8 mouse cellular contexts compared by ENCODE assay signal in genomic region chr1:39649691-39650434, GRCm38 (mm10). TPM values are rescaled to one million over a fixed set of nuclear protein-coding genes. Genes with fewer than 3 reads are reported as not detected.
DNase-seq lines count a peak whose midpoint lies in the region; ATAC-seq lines count a peak whose summit lies in the region.

No protein-coding gene starts in this region.

- ATAC-seq in neural tube, embryonic 13.5 days (ENCODE audit: low read depth): peak; percentile 46; the same call in 1 of the 2 replicates
- ATAC-seq in CD4-positive, CD25-positive, alpha-beta regulatory T cell, adult 4 months: no peak

- no peak overlapping the region for H3K27ac ChIP-seq in embryonic facial prominence, embryonic 10.5 days (replicated peaks)
- H3K27ac ChIP-seq in neural tube, embryonic 13.5 days (replicated peaks): peak overlapping the region; percentile 59

- peak overlapping the region; percentile 75 for H3K4me3 ChIP-seq in embryonic facial prominence, embryonic 10.5 days
- H3K4me3 ChIP-seq in neural tube, embryonic 13.5 days: peak overlapping the region; percentile 65

- peak overlapping the region; percentile 99 for H3K4me2 ChIP-seq in neural tube, embryonic 13.5 days

- peaks cover 22% of the 10 kb centered on the region for H3K4me1 ChIP-seq in embryonic facial prominence, embryonic 10.5 days
- H3K4me1 ChIP-seq in neural tube, embryonic 13.5 days (replicated peaks): peaks cover 34% of the 10 kb centered on the region

- peak overlapping the region; percentile 78 for H3K9ac ChIP-seq in neural tube, embryonic 13.5 days

- 20% methylated on average over 17 of the region's 17 CpGs for WGBS in embryonic facial prominence, embryonic 10.5 days
- 19% methylated on average over 17 of the region's 17 CpGs for WGBS in neural tube, embryonic 13.5 days

- peak; percentile 67 for DNase-seq in layer of hippocampus, adult 11-12 months (ENCODE audit: low spot score)
- DNase-seq in layer of hippocampus, adult 9-10 months (ENCODE audit: low spot score): no peak
- DNase-seq in embryonic facial prominence, embryonic 10.5 days (ENCODE audit: low spot score): peak; percentile 28
- DNase-seq in frontal cortex, postnatal 36 days (ENCODE audit: low spot score in 2 of 2): peak; percentile 72 to 85
- DNase-seq in left cerebral cortex, postnatal 14 days (ENCODE audit: low spot score in 2 of 2): peak; percentile 72 to 74
- DNase-seq in kidney, postnatal 14 days: no peak

- no peaks in the 10 kb centered on the region for H3K9me3 ChIP-seq in embryonic facial prominence, embryonic 10.5 days
- H3K9me3 ChIP-seq in neural tube, embryonic 13.5 days: no peaks in the 10 kb centered on the region

- H3K27me3 ChIP-seq in embryonic facial prominence, embryonic 10.5 days (replicated peaks; ENCODE audit: low read depth, poor library complexity, severe bottlenecking): peaks cover 60% of the 10 kb centered on the region
- peaks cover 32% of the 10 kb centered on the region for H3K27me3 ChIP-seq in neural tube, embryonic 13.5 days

- intact Hi-C loops in left cerebral cortex, postnatal 14 days (cut with DNase I): loop anchor here (5.0 kb wide), 3 partner anchors 33 to 88 kb away; partner anchors contain the start of gene Rnf149

- no peaks in the 10 kb centered on the region for H3K36me3 ChIP-seq in embryonic facial prominence, embryonic 10.5 days (replicated peaks)
- no peaks in the 10 kb centered on the region for H3K36me3 ChIP-seq in neural tube, embryonic 13.5 days

RNA-seq across cellular contexts. Expression of gene Creg2, which starts 1.4 kb away (rescaled TPM):
- polyA plus RNA-seq in embryonic facial prominence, embryonic 10.5 days (2016; fragmentation: Nextera tagmentation; extraction: Ambion mirVana): 0.06 and 0.14 TPM in 2 replicates
- 10 to 100 TPM; 74.2 to 74.7 TPM for total RNA-seq in left cerebral cortex, postnatal 14 days (2021)
- 4.9 and 5.6 TPM in 2 replicates for polyA plus RNA-seq in neural tube, embryonic 13.5 days (2015; fragmentation: Nextera tagmentation; extraction: Ambion mirVana)
- polyA plus RNA-seq in CD4-positive, CD25-positive, alpha-beta regulatory T cell, adult 4 months (2017; shearing (Covaris generic)): not detected

Comparison
In these comparisons a context has a peak if more than half of its experiments do, and no peak if none do; other contexts are left out.
1. DNase-seq: peak in layer of hippocampus, adult 11-12 months (single experiment), embryonic facial prominence, embryonic 10.5 days (single experiment), frontal cortex, postnatal 36 days (2 of 2) and left cerebral cortex, postnatal 14 days (2 of 2); none in layer of hippocampus, adult 9-10 months (single experiment) and kidney, postnatal 14 days (single experiment).